Mouse (Mus musculus) limb, embryonic 11.5 days (tissue): Measurements from ENCODE around the gene Ubash3b. TPM values are rescaled to one million over a fixed set of nuclear protein-coding genes. Genes with fewer than 3 reads are reported as not detected.

Experiments
- ATAC-seq: fragments of 200-750 bp; cut with Nextera tagmentation; 2 replicates; pipeline ENCODE4 v1.8.0; 2017; ENCODE audit warnings: low read depth; ENCODE audit not compliant: insufficient number of reproducible peaks, low FRiP score, low TSS enrichment
- DNase-seq: peaks from one replicate; pipeline ENCODE4 v3.0.0-alpha.2; 2015; ENCODE audit warnings: low spot score
- H3K27ac ChIP-seq: fragments of 300-500 bp; sonication (generic); replicated peaks from 2 replicates; pipeline ENCODE4 v1.5.1; 2014; ENCODE audit warnings: low read depth, mild to moderate bottlenecking, low read length
- H3K27me3 ChIP-seq: fragments of 300-500 bp; sonication (generic); 2 replicates; pipeline ENCODE4 v1.6.1; 2014; ENCODE audit warnings: mild to moderate bottlenecking, low read length, mixed read lengths; ENCODE audit not compliant: control insufficient read depth, insufficient read depth
- H3K36me3 ChIP-seq: fragments of 300-500 bp; sonication (generic); 2 replicates; pipeline ENCODE4 v1.6.1; 2014; ENCODE audit warnings: mild to moderate bottlenecking, low read length, moderate library complexity, mixed read lengths; ENCODE audit not compliant: control insufficient read depth, insufficient read depth
- H3K4me1 ChIP-seq: fragments of 300-500 bp; sonication (generic); 2 replicates; pipeline ENCODE4 v1.6.1; 2014; ENCODE audit warnings: low read length, mixed read lengths; ENCODE audit not compliant: control insufficient read depth, insufficient read depth
- H3K4me2 ChIP-seq: fragments of 300-500 bp; sonication (generic); 2 replicates; pipeline ENCODE4 v1.6.1; 2014; ENCODE audit warnings: low read depth, mild to moderate bottlenecking, moderate library complexity; ENCODE audit not compliant: severe bottlenecking
- H3K4me3 ChIP-seq: fragments of 300-500 bp; sonication (generic); 2 replicates; pipeline ENCODE4 v1.5.1; 2014; ENCODE audit warnings: low read depth, low read length
- H3K9ac ChIP-seq: fragments of 300-500 bp; sonication (generic); 2 replicates; pipeline ENCODE4 v1.6.1; 2014; ENCODE audit warnings: mild to moderate bottlenecking, low read length
- H3K9me3 ChIP-seq: fragments of 300-500 bp; sonication (generic); 2 replicates; pipeline ENCODE4 v1.6.1; 2016; ENCODE audit warnings: low read length; ENCODE audit not compliant: control insufficient read depth
- WGBS: fragments of 180-500 bp; shearing (Covaris S2); extraction: QIAGEN DNeasy Blood & Tissue Kit; methylation state at CpG from one replicate; pipeline ENCODE4 v1.1.7; 2014; 5-methylcytosine and 5-hydroxymethylcytosine counted together
- polyA plus RNA-seq: library from polyadenylated mRNA; unstranded; fragments of >200 nt; fragmentation: Nextera tagmentation; extraction: Ambion mirVana; gene quantifications from 2 replicates; pipeline ENCODE4 v1.2.1, GENCODE M21; 2014

Ubash3b gene
- polyA plus RNA-seq, result 6.6 and 8.2 TPM in 2 replicates

DNA sequence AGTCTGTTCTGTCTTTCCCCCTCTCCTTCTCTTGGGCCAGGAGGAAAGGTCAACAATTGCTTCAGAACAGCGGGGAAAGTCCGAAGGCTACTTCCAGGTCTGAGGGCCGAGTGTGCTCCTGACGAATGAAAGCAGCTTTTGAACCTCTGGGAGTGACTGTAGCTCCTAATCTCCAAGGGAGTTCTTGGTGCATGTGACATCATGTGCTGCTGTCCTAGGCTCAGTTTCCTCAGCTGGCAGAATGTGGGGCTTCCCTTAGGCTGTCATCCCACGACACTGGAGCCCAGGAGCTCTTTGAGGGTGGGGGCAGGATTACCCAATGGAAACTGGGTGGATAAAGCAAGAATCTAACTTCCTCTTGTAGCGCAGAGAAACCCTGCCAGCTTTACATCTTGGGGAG is at the start of gene Ubash3b:
Ubash3b (minus strand) TSS at position 285 of the 400 bp plus-strand sequence.
- DNase-seq, result no peak
- Histone ChIP-seq H3K4me3 (no peak within 1 kb of the TSS), H3K4me1 (peaks cover 4% of the 10 kb centered on the region; the same call in 1 of the 2 replicates), H3K27ac (no peak within 1 kb of the TSS), H3K9ac (no peak within 1 kb of the TSS), H3K27me3 (0 out of 2 replicates have a peak, but pooled peaks cover 2% of the 10 kb centered on the region), H3K4me2 (no peak within 1 kb of the TSS), H3K36me3 (no peaks in the 10 kb centered on the region), H3K9me3 (no peaks in the 10 kb centered on the region)
- no peak for ATAC-seq
- 84% methylated on average over 6 of the region's 6 CpGs for WGBS

DNA sequence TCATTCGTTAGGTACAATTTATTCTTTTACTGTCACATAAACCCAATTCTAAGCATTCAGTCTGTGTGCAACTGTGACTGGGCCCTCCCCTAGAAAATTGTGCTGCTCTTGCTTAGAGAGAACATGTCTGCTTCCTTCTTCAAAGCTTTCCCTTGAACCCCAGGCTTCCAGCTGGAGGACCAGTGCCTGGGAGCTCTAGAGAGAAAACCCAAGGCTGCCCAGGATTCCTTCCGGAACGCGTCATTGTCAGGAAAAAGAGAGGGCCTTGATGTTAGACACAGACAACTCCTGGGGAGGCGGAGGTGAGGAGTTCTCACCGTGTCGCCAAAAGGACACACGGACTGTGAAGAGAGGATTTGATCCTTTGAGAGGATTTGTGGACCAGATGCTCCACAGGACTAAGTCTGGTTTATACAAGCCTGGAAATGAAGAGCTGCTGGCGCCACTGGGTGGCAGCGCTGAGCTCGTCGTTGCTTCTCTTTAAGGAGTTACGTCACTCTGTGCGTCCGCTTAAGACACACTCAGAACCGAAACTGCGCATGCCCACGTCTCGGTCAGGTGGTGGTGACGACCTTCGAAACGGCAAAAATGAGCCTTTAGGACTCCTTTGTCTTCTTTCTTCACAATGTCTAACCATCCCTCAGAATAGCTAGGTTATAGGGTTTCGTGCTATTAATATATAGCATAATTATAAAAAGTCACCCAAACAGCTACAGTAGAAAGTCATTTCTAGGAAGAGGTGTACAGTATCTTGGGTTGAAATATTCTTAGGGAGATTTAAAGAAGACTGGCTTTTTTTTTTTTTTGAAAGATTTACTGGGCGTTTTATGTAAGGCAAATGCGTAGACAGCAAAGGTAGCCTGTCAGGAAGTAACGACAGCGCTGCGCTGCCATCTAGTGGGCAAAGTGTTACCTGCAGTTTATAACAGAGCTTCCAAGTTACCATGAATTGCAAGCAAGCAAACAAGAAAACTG is 45.9 kb upstream of the Ubash3b start:
- H3K9me3 ChIP-seq, result no peaks in the 10 kb centered on the region
- peak; percentile 76 for ATAC-seq
- H3K4me3 ChIP-seq, result peak overlapping the region; percentile 18

DNA sequence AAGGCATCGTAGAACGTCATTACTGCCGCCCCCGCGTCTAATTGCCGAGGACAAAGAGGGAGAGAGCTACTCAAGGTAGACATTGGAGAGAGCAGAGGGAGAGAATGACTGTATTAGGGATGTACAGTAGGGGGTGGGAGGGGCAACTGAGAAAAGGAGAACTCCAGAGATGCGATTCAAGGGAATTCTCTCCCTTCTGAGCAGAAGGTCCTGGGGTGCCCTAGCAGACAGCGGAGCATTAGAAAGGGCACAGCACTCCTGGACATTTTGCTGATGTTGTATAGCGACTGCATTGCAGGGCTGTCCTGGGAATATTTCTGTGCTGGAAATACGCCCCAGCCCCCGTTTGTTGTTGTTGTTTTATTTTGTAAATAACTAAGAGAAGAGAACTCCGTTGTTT is 45.2 kb upstream of the Ubash3b start:
- no peak for ATAC-seq

More for the DNA sequence above, 45.9 kb upstream of the Ubash3b start:
- Histone ChIP-seq H3K27ac (peak overlapping the region; percentile 60), H3K27me3 (no peaks in the 10 kb centered on the region), H3K4me1 (peaks cover 22% of the 10 kb centered on the region), H3K9ac (peak overlapping the region; percentile 55), H3K4me2 (peak overlapping the region; percentile 33), H3K36me3 (no peaks in the 10 kb centered on the region)
- 5% methylated on average over 28 of the region's 28 CpGs for WGBS
- DNase-seq, result peak; percentile 95

DNA sequence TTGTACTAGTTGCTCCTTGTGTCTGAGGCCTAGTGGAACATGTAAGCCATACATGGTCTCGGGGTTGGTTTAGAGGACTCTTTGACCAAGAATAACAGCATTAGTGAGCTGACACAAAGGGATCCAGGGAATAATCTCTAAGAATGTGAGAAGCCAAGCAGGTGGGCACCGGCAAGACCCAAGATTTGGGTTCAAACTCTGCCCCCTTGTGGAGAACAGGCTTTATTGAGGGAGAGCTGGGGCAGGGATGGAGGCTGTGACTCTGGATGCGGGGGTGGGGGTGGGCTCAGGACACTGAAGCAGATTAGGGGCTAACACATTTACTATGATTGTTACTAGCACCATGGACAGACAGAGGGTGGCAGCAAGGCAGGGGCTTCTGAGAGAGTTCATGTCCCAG is 43.8 kb upstream of the Ubash3b start:
- H3K27ac ChIP-seq, result no peak overlapping the region
- no peaks in the 10 kb centered on the region for H3K36me3 ChIP-seq
- no peaks in the 10 kb centered on the region for H3K9me3 ChIP-seq
- no peak overlapping the region for H3K4me3 ChIP-seq
- ATAC-seq (no peak), DNase-seq (no peak)
- peaks cover 6% of the 10 kb centered on the region; the same call in 1 of the 2 replicates for H3K4me1 ChIP-seq
- WGBS, result 60% methylated on average over 3 of the region's 3 CpGs
- H3K27me3 ChIP-seq, result no peaks in the 10 kb centered on the region
- H3K9ac ChIP-seq, result no peak overlapping the region
- no peak overlapping the region for H3K4me2 ChIP-seq

More for the DNA sequence above, 45.2 kb upstream of the Ubash3b start:
- Histone ChIP-seq H3K9me3 (no peaks in the 10 kb centered on the region), H3K36me3 (no peaks in the 10 kb centered on the region), H3K4me1 (peaks cover 17% of the 10 kb centered on the region), H3K27ac (peak overlapping the region; percentile 60; the same call in 1 of the 2 replicates), H3K4me3 (no peak overlapping the region), H3K9ac (no peak overlapping the region), H3K27me3 (no peaks in the 10 kb centered on the region), H3K4me2 (no peak overlapping the region)
- 84% methylated on average over 12 of the region's 12 CpGs for WGBS
- no peak for DNase-seq

DNA sequence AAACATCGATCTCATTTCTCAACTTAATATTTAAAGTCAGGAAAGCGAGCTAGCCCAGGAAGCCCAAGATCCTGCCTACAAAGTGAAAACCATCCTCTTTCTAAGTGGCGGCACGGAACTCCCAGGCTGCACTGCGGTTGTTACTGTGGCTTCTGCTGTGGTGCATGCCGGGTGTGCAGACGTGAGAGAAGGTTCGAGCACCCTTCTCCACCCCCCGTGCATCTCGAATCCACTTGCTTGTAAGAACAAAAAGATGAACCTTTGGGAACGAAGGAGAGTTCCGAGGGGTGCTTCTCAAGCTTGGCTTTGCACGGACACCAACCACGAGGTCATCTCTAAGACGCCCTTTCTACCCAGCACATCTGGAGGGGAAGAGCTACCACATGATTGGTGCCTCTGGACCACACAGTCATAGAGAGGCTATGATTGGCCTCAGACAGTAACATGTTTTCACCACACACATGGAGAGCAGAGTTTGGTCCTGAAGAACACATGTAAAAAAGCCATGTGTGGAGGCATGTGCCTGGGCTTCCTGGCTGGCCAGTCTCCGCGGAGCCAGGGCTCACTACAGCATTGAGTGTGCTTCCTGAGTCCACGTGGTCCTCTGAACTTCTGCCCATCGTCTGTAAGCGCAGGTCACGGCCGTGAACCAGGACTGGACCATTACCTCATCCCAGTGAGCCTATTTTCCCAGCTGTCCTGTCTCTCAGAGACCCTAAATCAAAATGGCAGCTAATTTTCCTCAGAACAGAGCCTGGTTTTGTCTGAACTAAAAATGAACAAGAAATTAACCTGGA is 38.2 kb upstream of the Ubash3b start:
- Histone ChIP-seq H3K9ac (no peak overlapping the region), H3K36me3 (no peaks in the 10 kb centered on the region), H3K27me3 (no peaks in the 10 kb centered on the region), H3K4me2 (no peak overlapping the region), H3K4me3 (no peak overlapping the region), H3K4me1 (peaks cover 4% of the 10 kb centered on the region; the same call in 1 of the 2 replicates), H3K27ac (no peak overlapping the region), H3K9me3 (no peaks in the 10 kb centered on the region)
- ATAC-seq (no peak), DNase-seq (no peak)
- WGBS, result 84% methylated on average over 22 of the region's 22 CpGs

DNA sequence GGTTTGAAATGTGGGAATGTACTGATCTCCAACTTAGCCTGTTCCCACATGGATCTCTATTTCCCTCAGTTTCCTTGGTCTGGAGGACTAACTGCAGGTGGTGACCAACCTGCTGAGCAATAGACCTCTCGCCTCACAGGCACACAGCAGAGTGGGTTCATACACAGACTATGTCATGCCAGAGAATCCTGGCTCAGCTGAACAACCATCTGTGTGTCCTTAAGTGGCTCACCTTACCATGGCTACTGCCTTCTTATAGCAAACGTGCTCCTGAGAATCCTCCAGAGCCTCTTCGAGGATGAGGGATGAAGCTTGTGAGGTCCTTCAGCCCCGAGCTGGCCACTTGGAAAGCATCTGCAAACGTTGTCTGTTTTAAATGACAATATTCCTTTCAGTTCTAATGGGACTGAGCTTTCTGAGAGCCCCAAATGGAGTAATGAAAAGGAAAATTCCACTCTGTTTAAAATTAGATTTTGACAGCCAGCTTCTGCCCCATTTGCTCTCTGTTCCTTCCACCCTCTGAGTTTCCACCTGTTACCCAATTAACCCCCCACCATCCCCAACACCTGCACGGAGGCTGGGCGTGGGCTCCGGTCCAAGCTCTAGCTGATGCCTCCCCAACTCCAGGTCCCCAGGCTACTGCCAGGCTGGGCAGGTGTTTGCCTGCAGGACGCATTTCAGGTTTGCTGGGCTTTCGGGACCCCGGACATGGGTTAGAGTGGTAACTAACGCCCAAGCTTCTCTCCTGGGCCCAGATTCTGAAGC is 37.2 kb upstream of the Ubash3b start:
- Histone ChIP-seq H3K4me2 (no peak overlapping the region), H3K4me3 (no peak overlapping the region), H3K9ac (no peak overlapping the region), H3K9me3 (no peaks in the 10 kb centered on the region), H3K36me3 (no peaks in the 10 kb centered on the region), H3K27me3 (no peaks in the 10 kb centered on the region), H3K27ac (no peak overlapping the region), H3K4me1 (peaks cover 4% of the 10 kb centered on the region; the same call in 1 of the 2 replicates)
- WGBS, result 72% methylated on average over 12 of the region's 12 CpGs
- ATAC-seq, result no peak
- DNase-seq, result no peak

DNA sequence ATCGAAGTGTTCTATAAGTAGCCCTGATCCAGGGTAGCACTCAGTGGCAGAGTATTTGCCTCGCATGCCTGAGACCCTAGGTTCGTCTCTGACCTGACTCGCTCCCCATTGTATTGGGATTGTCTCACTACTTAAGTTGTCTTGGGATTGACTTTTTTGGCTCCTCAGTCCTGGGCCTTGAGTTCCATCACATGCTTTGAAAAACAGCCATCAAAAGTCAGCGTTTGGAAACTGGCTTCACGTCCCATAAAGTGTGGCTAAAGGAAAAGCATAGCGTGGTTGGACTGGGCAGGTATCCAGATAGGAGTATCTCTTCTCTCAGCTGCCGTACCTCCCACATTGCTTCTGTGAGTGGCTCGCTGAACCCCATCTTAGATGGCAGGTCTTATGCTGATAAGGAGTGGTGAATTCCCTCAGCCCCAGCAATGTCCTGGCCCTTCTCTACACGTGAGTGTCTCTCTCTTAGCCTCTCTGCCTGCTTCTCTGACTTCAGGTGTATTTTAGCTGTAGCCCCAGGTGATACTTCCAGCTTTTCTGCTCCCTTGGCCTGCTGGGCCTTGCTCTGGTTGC is 34.3 kb upstream of the Ubash3b start:
- no peak overlapping the region for H3K9ac ChIP-seq
- no peak for DNase-seq

More for the DNA sequence above, 34.3 kb upstream of the Ubash3b start:
- 89% methylated on average over 10 of the region's 10 CpGs for WGBS
- H3K27ac ChIP-seq, result no peak overlapping the region
- no peak for ATAC-seq
- peaks cover 4% of the 10 kb centered on the region; the same call in 1 of the 2 replicates for H3K4me1 ChIP-seq
- no peaks in the 10 kb centered on the region for H3K36me3 ChIP-seq
- H3K4me3 ChIP-seq, result no peak overlapping the region
- H3K4me2 ChIP-seq, result no peak overlapping the region
- H3K9me3 ChIP-seq, result no peaks in the 10 kb centered on the region
- H3K27me3 ChIP-seq, result no peaks in the 10 kb centered on the region
